Mouse (Mus musculus) intestine, postnatal 0 days (tissue): ENCODE data around the gene Slc43a1. TPM values are rescaled to one million over a fixed set of nuclear protein-coding genes. Genes with fewer than 3 reads are reported as not detected.
A peak's percentile ranks its signal among the peaks of the same experiment; 100 is the strongest.

ENCODE experiments used
- ATAC-seq: fragments of 200-750 bp; cut with Nextera tagmentation; 2 replicates; pipeline ENCODE4 v1.8.0; 2017; ENCODE audit warnings: mild to moderate bottlenecking, moderate TSS enrichment, moderate library complexity
- H3K27ac ChIP-seq: fragments of 300-500 bp; sonication (generic); 2 replicates; pipeline ENCODE4 v1.5.1; 2014; ENCODE audit warnings: mild to moderate bottlenecking, low read depth, low read length, moderate library complexity
- H3K27me3 ChIP-seq: fragments of 300-500 bp; sonication (generic); replicated peaks from 2 replicates; pipeline ENCODE4 v1.6.1; 2014; ENCODE audit warnings: low read length, mixed read lengths; ENCODE audit not compliant: control insufficient read depth, insufficient read depth
- H3K36me3 ChIP-seq: fragments of 300-500 bp; sonication (generic); 2 replicates; pipeline ENCODE4 v1.6.1; 2014; ENCODE audit warnings: mild to moderate bottlenecking, moderate library complexity; ENCODE audit not compliant: control insufficient read depth, insufficient read depth
- H3K4me1 ChIP-seq: fragments of 300-500 bp; sonication (generic); replicated peaks from 2 replicates; pipeline ENCODE4 v1.6.1; 2014; ENCODE audit warnings: antibody characterized with exemption, low read length, mixed read lengths; ENCODE audit not compliant: control insufficient read depth, insufficient read depth
- H3K4me2 ChIP-seq: fragments of 300-500 bp; sonication (generic); replicated peaks from 2 replicates; pipeline ENCODE4 v1.6.1; 2014; ENCODE audit warnings: low read depth, mild to moderate bottlenecking, moderate library complexity
- H3K4me3 ChIP-seq: fragments of 300-500 bp; sonication (generic); 2 replicates; pipeline ENCODE4 v1.5.1; 2014; ENCODE audit warnings: low read depth, low read length
- H3K9ac ChIP-seq: fragments of 300-500 bp; sonication (generic); 2 replicates; pipeline ENCODE4 v1.6.1; 2014; ENCODE audit warnings: mild to moderate bottlenecking, low read depth, low read length
- H3K9me3 ChIP-seq: fragments of 300-500 bp; sonication (generic); 2 replicates; pipeline ENCODE4 v1.6.1; 2016; ENCODE audit warnings: mixed run types; ENCODE audit not compliant: control insufficient read depth
- CTCF ChIP-seq: sonication (generic); IDR thresholded peaks from 2 replicates; pipeline ENCODE4 v1.5.1; 2016; ENCODE audit warnings: low read depth, mild to moderate bottlenecking, control low read depth, antibody characterized with exemption, moderate library complexity
- WGBS: fragments of 180-500 bp; shearing (Covaris S2); extraction: QIAGEN DNeasy Blood & Tissue Kit; methylation state at CpG from one replicate; pipeline ENCODE4 v1.1.7; 2014; 5-methylcytosine and 5-hydroxymethylcytosine counted together
- polyA plus RNA-seq: library from polyadenylated mRNA; unstranded; fragments of >200 nt; fragmentation: Nextera tagmentation; extraction: Ambion mirVana; gene quantifications from 2 replicates; pipeline ENCODE4 v1.2.1, GENCODE M21; 2015

Gene Slc43a1
- polyA plus RNA-seq, 1 experiment from 2014 or later: 4.1 TPM

GRCm38 (mm10) chr2:84809330-84809729 is 29.3 kb upstream of the Slc43a1 start:
- no peaks in the 10 kb centered on the region for H3K9me3 ChIP-seq
- H3K27ac ChIP-seq: no peak overlapping the region
- H3K4me1 ChIP-seq: peaks cover 10% of the 10 kb centered on the region; the same call in 1 of the 2 replicates
- no peak overlapping the region for H3K9ac ChIP-seq
- H3K36me3 ChIP-seq: peaks cover 23% of the 10 kb centered on the region; the same call in 1 of the 2 replicates
- no peak for ATAC-seq
- no peaks in the 10 kb centered on the region for H3K27me3 ChIP-seq
- H3K4me2 ChIP-seq: no peak overlapping the region
- TF ChIP-seq CTCF: no peak
- no peak overlapping the region for H3K4me3 ChIP-seq

GRCm38 (mm10) chr2:84810526-84810885 is 28.1 kb upstream of the Slc43a1 start:
- Histone ChIP-seq H3K9ac (no peak overlapping the region), H3K27me3 (no peaks in the 10 kb centered on the region), H3K4me1 (peaks cover 10% of the 10 kb centered on the region; the same call in 1 of the 2 replicates), H3K36me3 (peaks cover 15% of the 10 kb centered on the region; the same call in 1 of the 2 replicates), H3K4me2 (peak overlapping the region; percentile 58; the same call in 1 of the 2 replicates), H3K27ac (peak overlapping the region; percentile 28; the same call in 1 of the 2 replicates), H3K9me3 (no peaks in the 10 kb centered on the region), H3K4me3 (no peak overlapping the region)
- no peak for ATAC-seq
- WGBS: 83% methylated on average over 6 of the region's 6 CpGs
- no peak for TF ChIP-seq CTCF

GRCm38 (mm10) chr2:84810886-84811577 is 27.6 kb upstream of the Slc43a1 start:
- Histone ChIP-seq H3K27ac (peak overlapping the region; percentile 58), H3K4me1 (peaks cover 10% of the 10 kb centered on the region; the same call in 1 of the 2 replicates), H3K27me3 (no peaks in the 10 kb centered on the region), H3K9me3 (no peaks in the 10 kb centered on the region), H3K4me2 (peak overlapping the region; percentile 58), H3K4me3 (peak overlapping the region; percentile 27), H3K9ac (no peak overlapping the region), H3K36me3 (peaks cover 11% of the 10 kb centered on the region; the same call in 1 of the 2 replicates)
- ATAC-seq: peak; percentile 65
- TF ChIP-seq CTCF: peak; percentile 89
- 36% methylated on average over 26 of the region's 26 CpGs for WGBS

- peak; percentile 42; the same call in 1 of the 2 replicates for ATAC-seq
- H3K9ac ChIP-seq: no peak overlapping the region
- no peaks in the 10 kb centered on the region for H3K9me3 ChIP-seq
- peaks cover 8% of the 10 kb centered on the region; the same call in 1 of the 2 replicates for H3K36me3 ChIP-seq
- H3K27ac ChIP-seq: peak overlapping the region; percentile 4; the same call in 1 of the 2 replicates
- TF ChIP-seq CTCF: no peak
- H3K4me3 ChIP-seq: no peak overlapping the region
- H3K4me2 ChIP-seq: 0 out of 2 replicates have a peak overlapping the region, but pooled peaks have one; percentile 13
- 39% methylated on average over 7 of the region's 7 CpGs for WGBS
- H3K27me3 ChIP-seq: no peaks in the 10 kb centered on the region
- peaks cover 10% of the 10 kb centered on the region; the same call in 1 of the 2 replicates for H3K4me1 ChIP-seq
These were observed 26.8 kb upstream of the Slc43a1 start for GRCm38 (mm10) chr2:84811880-84812279.

- no peak overlapping the region for H3K4me2 ChIP-seq
- H3K27me3 ChIP-seq: no peaks in the 10 kb centered on the region
- H3K9ac ChIP-seq: no peak overlapping the region
- H3K9me3 ChIP-seq: no peaks in the 10 kb centered on the region
- peaks cover 8% of the 10 kb centered on the region; the same call in 1 of the 2 replicates for H3K36me3 ChIP-seq
- no peak overlapping the region for H3K4me3 ChIP-seq
- no peak for ATAC-seq
- no peak overlapping the region for H3K27ac ChIP-seq
- TF ChIP-seq CTCF: no peak
- 89% methylated on average over 6 of the region's 6 CpGs for WGBS
- H3K4me1 ChIP-seq: peaks cover 10% of the 10 kb centered on the region; the same call in 1 of the 2 replicates
These were observed 26.0 kb upstream of the Slc43a1 start for GRCm38 (mm10) chr2:84812676-84813075.

- Histone ChIP-seq H3K9ac (no peak overlapping the region), H3K36me3 (no peaks in the 10 kb centered on the region), H3K4me1 (no peaks in the 10 kb centered on the region), H3K4me3 (no peak overlapping the region), H3K9me3 (no peaks in the 10 kb centered on the region), H3K27ac (no peak overlapping the region), H3K27me3 (peaks cover 8% of the 10 kb centered on the region), H3K4me2 (no peak overlapping the region)
- TF ChIP-seq CTCF: no peak
- ATAC-seq: no peak
- WGBS: 63% methylated on average over 3 of the region's 3 CpGs
These were observed 18.8 kb upstream of the Slc43a1 start for GRCm38 (mm10) chr2:84819861-84820260.
